Mouse (Mus musculus) induced T-regulatory cell, adult 2 months (primary cell): ENCODE measurements around the gene Syf2.

Experiments used
- DNase-seq: peaks from one replicate; pipeline ENCODE4 v3.0.0-alpha.2; 2012; ENCODE audit warnings: low read depth

The Syf2 gene

GRCm38 (mm10) chr4:134923258-134924018 is 7.3 kb upstream of the Syf2 start, which contains the start of gene Rsrp1:
Rsrp1 (plus strand) TSS chr4:134923592.
- DNase-seq = peak; percentile 99

GRCm38 (mm10) chr4:134924019-134924741 is 6.5 kb upstream of the Syf2 start:
- peak; percentile 87 for DNase-seq

- DNase-seq = peak; percentile 33
Observed at GRCm38 (mm10) chr4:134925206-134925605, 5.5 kb upstream of the Syf2 start.

- DNase-seq = peak; percentile 44
Observed at GRCm38 (mm10) chr4:134927815-134928463, 2.8 kb upstream of the Syf2 start.

- peak; percentile 33 for DNase-seq
Observed at GRCm38 (mm10) chr4:134928464-134928836, 2.2 kb upstream of the Syf2 start.

GRCm38 (mm10) chr4:134929536-134929935 is 1.2 kb upstream of the Syf2 start:
- DNase-seq = peak; percentile 50

- no peak for DNase-seq
Observed at GRCm38 (mm10) chr4:134930190-134930589, 508 bp upstream of the Syf2 start.

- DNase-seq = no peak
Observed at GRCm38 (mm10) chr4:134937240-134938176, 6.8 kb downstream of the Syf2 start.

- DNase-seq = no peak
Observed at GRCm38 (mm10) chr4:134939900-134940299, 9.2 kb downstream of the Syf2 start.

GRCm38 (mm10) chr4:134943758-134944538 is 13.2 kb downstream of the Syf2 start:
- no peak for DNase-seq

- peak; percentile 83 for DNase-seq
Observed at GRCm38 (mm10) chr4:134946024-134946744, 15.5 kb downstream of the Syf2 start.

- no peak for DNase-seq
Observed at GRCm38 (mm10) chr4:134950518-134951091, 19.9 kb downstream of the Syf2 start.

- DNase-seq = no peak
Observed at GRCm38 (mm10) chr4:134954461-134954860, 23.8 kb downstream of the Syf2 start.

GRCm38 (mm10) chr4:134955196-134955595 is 24.5 kb downstream of the Syf2 start:
- no peak for DNase-seq

GRCm38 (mm10) chr4:134955845-134956244 is 25.1 kb downstream of the Syf2 start:
- no peak for DNase-seq

GRCm38 (mm10) chr4:134956328-134956727 is 25.6 kb downstream of the Syf2 start:
- peak; percentile 84 for DNase-seq

GRCm38 (mm10) chr4:134963021-134963776 is 32.5 kb downstream of the Syf2 start:
- DNase-seq = peak; percentile 88

GRCm38 (mm10) chr4:134967887-134968604 is 37.3 kb downstream of the Syf2 start:
- DNase-seq = no peak
